Mouse (Mus musculus): ENCODE measurements at regions not wholly inside any gene's neighbourhood (a gene's known extent, or its start where the extent isn't known, plus 50 kb on each side); places are given as distances from the start of the nearest gene placed in this dataset.

- peak; percentile 59 for TF ChIP-seq CTCF (IDR thresholded peaks at IDR 0.05; ENCODE audit: low read depth)
- TF ChIP-seq EP300 (optimal IDR thresholded peaks at IDR 0.05): no peak
Measured at GRCm38 (mm10) chr8:24337635-24338034, 388.0 kb downstream of the Adam3 start.

All from stomach, postnatal 0 days (tissue).